Mouse (Mus musculus): ENCODE data around the gene Ugcg.

- TF ChIP-seq CTCF (IDR thresholded peaks at IDR 0.05; ENCODE audit: low read depth), result no peak
- TF ChIP-seq EP300 (optimal IDR thresholded peaks at IDR 0.05), result no peak
Observed at GRCm38 (mm10) chr4:59196346-59197077, 7.5 kb downstream of the Ugcg start.

Data from stomach, postnatal 0 days (tissue).